7 mouse cellular contexts compared by ENCODE assay signal in genomic region chr7:28692545-28693320, GRCm38 (mm10). TPM values are rescaled to one million over a fixed set of nuclear protein-coding genes. Genes with fewer than 3 reads are reported as not detected.
A peak's percentile ranks its signal among the peaks of the same experiment; 100 is the strongest.
DNase-seq lines count a peak whose midpoint lies in the region; ATAC-seq and TF ChIP-seq lines count a peak whose summit lies in the region.

TSS of gene Fbxo27 (plus strand) at chr7:28692849.

- peak; percentile 30 for DNase-seq in ovary, postnatal 36 days (ENCODE audit: low spot score)
- DNase-seq in ovary, postnatal 14 days (ENCODE audit: low spot score), result no peak
- peak; percentile 80 to 84 for DNase-seq in cerebellum, postnatal 25 days
- peak; percentile 49 to 52 for DNase-seq in frontal cortex, postnatal 36 days (ENCODE audit: low spot score in 2 of 2)
- DNase-seq in left cerebral cortex, adult 2 months (ENCODE audit: extremely low spot score in 1 of 2, low spot score in 2 of 2), result peak; percentile 33 to 71
- DNase-seq in c-Kit-positive CD71-positive TER-119-positive erythroid progenitor cells, embryonic 14.5 days (ENCODE audit: low spot score), result no peak

- peak within 1 kb of the TSS; percentile 93 for H3K27ac ChIP-seq in left cerebral cortex, adult 2 months
- peak within 1 kb of the TSS; percentile 43; the same call in 1 of the 2 replicates for H3K27ac ChIP-seq in midbrain, embryonic 15.5 days

- TF ChIP-seq CTCF in left cerebral cortex, adult 2 months (IDR thresholded peaks at IDR 0.05), result no peak

- intact Hi-C loops in left cerebral cortex, adult 2 months (cut with DNase I), result no loop called here

- H3K36me3 ChIP-seq in midbrain, embryonic 15.5 days (replicated peaks), result no peaks in the 10 kb centered on the region

- peak within 1 kb of the TSS; percentile 78 for H3K4me3 ChIP-seq in left cerebral cortex, adult 2 months
- H3K4me3 ChIP-seq in midbrain, embryonic 15.5 days, result peak within 1 kb of the TSS; percentile 51

- H3K4me2 ChIP-seq in midbrain, embryonic 15.5 days, result peak within 1 kb of the TSS; percentile 67

- peaks cover 3% of the 10 kb centered on the region; the same call in 1 of the 2 replicates for H3K27me3 ChIP-seq in midbrain, embryonic 15.5 days (replicated peaks)

- no peaks in the 10 kb centered on the region for H3K9me3 ChIP-seq in midbrain, embryonic 15.5 days

- H3K4me1 ChIP-seq in midbrain, embryonic 15.5 days, result peaks cover 11% of the 10 kb centered on the region

- H3K9ac ChIP-seq in midbrain, embryonic 15.5 days, result peak within 1 kb of the TSS; percentile 48

- WGBS in midbrain, embryonic 15.5 days, result 18% methylated on average over 30 of the region's 30 CpGs

- peak; percentile 77 for ATAC-seq in midbrain, embryonic 15.5 days (replicated peaks)

RNA-seq across cellular contexts. Expression of gene Fbxo27, which starts in this region (rescaled TPM):
- 10 to 100 TPM; 24.6 to 26.2 TPM for total RNA-seq in left cerebral cortex, adult 2 months (2021)
- 10.2 and 12.1 TPM in 2 replicates for polyA plus RNA-seq in midbrain, embryonic 15.5 days (2015; fragmentation: Nextera tagmentation; extraction: Ambion mirVana)

Comparison
In these comparisons a context has a peak if more than half of its experiments do, and no peak if none do; other contexts are left out.
1. DNase-seq: peak in ovary, postnatal 36 days (single experiment), cerebellum, postnatal 25 days (2 of 2), frontal cortex, postnatal 36 days (2 of 2) and left cerebral cortex, adult 2 months (2 of 2); none in ovary, postnatal 14 days (single experiment) and c-Kit-positive CD71-positive TER-119-positive erythroid progenitor cells, embryonic 14.5 days (single experiment).